Mouse (Mus musculus) heart, embryonic 14.5 days (tissue): Measurements from ENCODE around the gene Klf15. TPM values are rescaled to one million over a fixed set of nuclear protein-coding genes. Genes with fewer than 3 reads are reported as not detected.

Experiments
- ATAC-seq: fragments of 200-750 bp; cut with Nextera tagmentation; 2 replicates; pipeline ENCODE4 v1.8.0; 2017; ENCODE audit warnings: low read depth, moderate TSS enrichment; ENCODE audit not compliant: insufficient number of reproducible peaks, insufficient read depth, low FRiP score
- H3K27ac ChIP-seq, 2 experiments: fragments of 200-500 bp in 1 of 2; fragments of 300-500 bp in 1 of 2; sonication (generic) in 1 of 2; replicated peaks in 1 of 2; 2 replicates each; pipeline ENCODE4 v1.5.1; 2012 to 2014; ENCODE audit warnings: low read depth in 2 of 2, low read length in 2 of 2, control low read depth in 1 of 2, mild to moderate bottlenecking in 1 of 2, mixed read lengths in 1 of 2; ENCODE audit not compliant: control insufficient read depth in 1 of 2, insufficient read depth in 1 of 2
- H3K27me3 ChIP-seq: fragments of 300-500 bp; sonication (generic); 2 replicates; pipeline ENCODE4 v1.6.1; 2014; ENCODE audit warnings: mild to moderate bottlenecking, low read length, control low read depth; ENCODE audit not compliant: control insufficient read depth, insufficient read depth
- H3K36me3 ChIP-seq: fragments of 300-500 bp; sonication (generic); 2 replicates; pipeline ENCODE4 v1.6.1; 2014; ENCODE audit warnings: mild to moderate bottlenecking, control low read depth, low read length, mixed read lengths; ENCODE audit not compliant: control insufficient read depth, insufficient read depth
- H3K4me1 ChIP-seq, 2 experiments: fragments of 200-500 bp in 1 of 2; fragments of 300-500 bp in 1 of 2; sonication (generic) in 1 of 2; 2 replicates each; pipeline ENCODE4 v1.6.1; 2012 to 2014; ENCODE audit warnings: low read length in 2 of 2, control low read depth in 1 of 2, mixed read lengths in 1 of 2; ENCODE audit not compliant: control insufficient read depth in 2 of 2, insufficient read depth in 2 of 2
- H3K4me2 ChIP-seq: fragments of 300-500 bp; sonication (generic); 2 replicates; pipeline ENCODE4 v1.6.1; 2014; ENCODE audit warnings: mild to moderate bottlenecking, low read length
- H3K4me3 ChIP-seq, 2 experiments: fragments of 200-500 bp in 1 of 2; fragments of 300-500 bp in 1 of 2; sonication (generic) in 1 of 2; 2 replicates each; pipeline ENCODE4 v1.5.1; 2012 to 2014; ENCODE audit warnings: low read length in 2 of 2, mild to moderate bottlenecking in 2 of 2, control low read depth in 1 of 2, low read depth in 1 of 2, moderate library complexity in 1 of 2; ENCODE audit not compliant: control insufficient read depth in 1 of 2, insufficient read depth in 1 of 2
- H3K9ac ChIP-seq: fragments of 300-500 bp; sonication (generic); 2 replicates; pipeline ENCODE4 v1.6.1; 2014; ENCODE audit warnings: mild to moderate bottlenecking, low read length
- H3K9me3 ChIP-seq: fragments of 300-500 bp; sonication (generic); 2 replicates; pipeline ENCODE4 v1.6.1; 2016; ENCODE audit warnings: low read length, control low read depth; ENCODE audit not compliant: control insufficient read depth
- WGBS: fragments of 180-500 bp; shearing (Covaris S2); extraction: QIAGEN DNeasy Blood & Tissue Kit; methylation state at CpG from one replicate; pipeline ENCODE4 v1.1.7; 2014; 5-methylcytosine and 5-hydroxymethylcytosine counted together
- polyA plus RNA-seq: library from polyadenylated mRNA; unstranded; fragments of >200 nt; fragmentation: Nextera tagmentation; extraction: Ambion mirVana; gene quantifications from 2 replicates; pipeline ENCODE4 v1.2.1, GENCODE M21; 2014

The Klf15 gene
- polyA plus RNA-seq, 1 experiment from 2014 or later = 13.1 TPM

DNA sequence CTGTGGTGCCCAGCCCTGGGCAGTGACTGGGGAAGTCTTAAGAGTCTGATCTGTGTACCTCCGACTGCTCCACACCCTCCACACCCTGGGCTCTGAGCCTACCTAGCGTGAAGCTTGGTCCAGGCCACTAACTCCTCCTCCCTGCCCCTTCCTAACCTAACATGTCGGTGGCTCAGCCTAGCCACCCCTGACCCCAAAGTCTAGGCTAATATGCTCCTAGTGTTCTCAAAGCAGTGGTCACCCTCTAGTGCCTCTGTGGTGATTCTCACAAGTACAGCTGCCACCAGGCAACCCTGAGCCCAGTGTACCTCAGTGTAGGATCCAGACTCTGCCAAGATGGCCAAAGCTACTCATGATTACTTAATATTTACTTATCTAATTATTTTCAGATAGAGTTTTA is 27.7 kb upstream of the Klf15 start:
- 74% methylated on average over 3 of the region's 3 CpGs for WGBS

GRCm38 (mm10) chr6:90435195-90435618 is 27.2 kb upstream of the Klf15 start:
- H3K9me3 ChIP-seq = 0 out of 2 replicates have a peak, but pooled peaks cover 4% of the 10 kb centered on the region
- ATAC-seq = no peak
- no peak overlapping the region for H3K27ac ChIP-seq
- WGBS = 20% methylated on average over 11 of the region's 11 CpGs
- H3K36me3 ChIP-seq = no peaks in the 10 kb centered on the region
- H3K4me2 ChIP-seq = no peak overlapping the region
- no peak overlapping the region for H3K9ac ChIP-seq
- no peaks in the 10 kb centered on the region for H3K4me1 ChIP-seq
- H3K4me3 ChIP-seq = no peak overlapping the region
- no peaks in the 10 kb centered on the region for H3K27me3 ChIP-seq

More for the DNA sequence above, 27.7 kb upstream of the Klf15 start:
- Histone ChIP-seq H3K27ac (no peak overlapping the region), H3K27me3 (no peaks in the 10 kb centered on the region), H3K36me3 (no peaks in the 10 kb centered on the region), H3K4me3 (no peak overlapping the region), H3K4me2 (no peak overlapping the region), H3K9ac (no peak overlapping the region), H3K4me1 (no peaks in the 10 kb centered on the region), H3K9me3 (0 out of 2 replicates have a peak, but pooled peaks cover 4% of the 10 kb centered on the region)
- no peak for ATAC-seq

DNA sequence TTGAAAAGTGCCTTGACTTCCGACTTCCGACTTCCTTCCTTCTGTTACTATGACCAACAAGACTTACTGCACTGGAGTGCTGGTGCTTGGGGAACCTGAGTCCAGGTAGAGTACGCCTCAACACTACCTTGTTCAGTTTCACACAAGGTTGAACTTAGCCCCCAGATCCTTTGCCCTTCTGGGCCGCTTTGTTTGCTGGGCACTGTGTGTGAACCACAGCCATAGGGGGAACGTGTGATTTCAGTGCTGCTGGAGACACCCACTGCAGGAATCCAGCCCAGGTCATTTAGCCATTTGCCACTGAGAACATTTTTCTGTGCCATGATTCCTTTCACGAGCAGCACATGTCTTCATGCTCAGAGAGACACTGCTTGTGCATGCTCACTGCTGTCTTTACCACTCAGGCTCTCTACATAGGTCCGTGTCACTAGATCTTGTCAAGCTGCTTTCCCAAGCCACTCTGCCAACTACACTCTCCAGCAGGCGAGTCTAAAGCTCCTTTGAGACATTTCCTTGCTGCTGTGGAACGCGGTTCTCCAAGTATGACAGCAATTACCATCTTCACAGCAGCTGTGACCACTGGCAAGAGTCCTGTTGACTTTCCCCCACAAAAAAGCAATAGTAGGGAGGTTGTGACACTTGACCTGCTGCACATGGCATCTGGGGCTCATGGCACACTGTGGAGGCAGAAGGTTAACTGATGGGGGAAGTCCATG is 26.0 kb upstream of the Klf15 start:
- Histone ChIP-seq H3K9me3 (0 out of 2 replicates have a peak, but pooled peaks cover 4% of the 10 kb centered on the region), H3K36me3 (no peaks in the 10 kb centered on the region), H3K9ac (no peak overlapping the region), H3K27ac (no peak overlapping the region), H3K4me2 (no peak overlapping the region), H3K27me3 (no peaks in the 10 kb centered on the region), H3K4me3 (no peak overlapping the region), H3K4me1 (no peaks in the 10 kb centered on the region)
- WGBS = 75% methylated on average over 10 of the region's 10 CpGs
- ATAC-seq = no peak

GRCm38 (mm10) chr6:90437041-90437440 is 25.3 kb upstream of the Klf15 start:
- WGBS = 69% methylated on average over 3 of the region's 3 CpGs
- no peak for ATAC-seq
- H3K9ac ChIP-seq = no peak overlapping the region
- no peak overlapping the region for H3K27ac ChIP-seq
- no peak overlapping the region for H3K4me3 ChIP-seq
- 0 out of 2 replicates have a peak, but pooled peaks cover 4% of the 10 kb centered on the region for H3K9me3 ChIP-seq
- H3K4me2 ChIP-seq = no peak overlapping the region
- no peaks in the 10 kb centered on the region for H3K27me3 ChIP-seq
- no peaks in the 10 kb centered on the region for H3K36me3 ChIP-seq
- H3K4me1 ChIP-seq = no peaks in the 10 kb centered on the region

GRCm38 (mm10) chr6:90446883-90447282 is 15.5 kb upstream of the Klf15 start:
- peak; percentile 31; the same call in 1 of the 2 replicates for ATAC-seq
- H3K4me1 ChIP-seq = no peaks in the 10 kb centered on the region
- H3K4me2 ChIP-seq = no peak overlapping the region
- H3K9me3 ChIP-seq = no peaks in the 10 kb centered on the region
- H3K9ac ChIP-seq = no peak overlapping the region
- H3K4me3 ChIP-seq = no peak overlapping the region
- H3K27me3 ChIP-seq = no peaks in the 10 kb centered on the region
- 40% methylated on average over 4 of the region's 4 CpGs for WGBS
- no peak overlapping the region for H3K27ac ChIP-seq
- no peaks in the 10 kb centered on the region for H3K36me3 ChIP-seq

DNA sequence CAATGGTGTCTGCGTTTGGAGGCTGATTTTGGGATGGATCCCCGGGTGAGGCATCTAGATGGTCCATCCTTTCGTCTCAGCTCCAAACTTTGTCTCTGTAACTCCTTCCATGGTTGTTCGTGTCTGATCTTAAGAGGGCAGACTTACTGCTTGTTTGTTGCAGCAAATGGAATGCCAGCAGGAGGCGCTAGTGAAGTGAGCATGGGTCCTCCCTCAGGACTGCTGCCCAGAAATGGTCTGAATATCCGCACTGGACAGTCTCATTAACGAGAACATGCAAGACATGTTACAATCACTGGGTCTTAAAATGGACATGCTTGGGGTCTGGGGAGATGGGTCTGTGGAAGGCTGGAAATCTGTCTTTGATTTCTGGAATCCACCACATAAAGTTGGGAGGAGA is 12.2 kb upstream of the Klf15 start:
- Histone ChIP-seq H3K27ac (no peak overlapping the region), H3K4me3 (no peak overlapping the region), H3K4me2 (no peak overlapping the region), H3K36me3 (no peaks in the 10 kb centered on the region), H3K4me1 (no peaks in the 10 kb centered on the region), H3K9ac (no peak overlapping the region), H3K9me3 (no peaks in the 10 kb centered on the region), H3K27me3 (no peaks in the 10 kb centered on the region)
- WGBS = 20% methylated on average over 7 of the region's 7 CpGs
- no peak for ATAC-seq

DNA sequence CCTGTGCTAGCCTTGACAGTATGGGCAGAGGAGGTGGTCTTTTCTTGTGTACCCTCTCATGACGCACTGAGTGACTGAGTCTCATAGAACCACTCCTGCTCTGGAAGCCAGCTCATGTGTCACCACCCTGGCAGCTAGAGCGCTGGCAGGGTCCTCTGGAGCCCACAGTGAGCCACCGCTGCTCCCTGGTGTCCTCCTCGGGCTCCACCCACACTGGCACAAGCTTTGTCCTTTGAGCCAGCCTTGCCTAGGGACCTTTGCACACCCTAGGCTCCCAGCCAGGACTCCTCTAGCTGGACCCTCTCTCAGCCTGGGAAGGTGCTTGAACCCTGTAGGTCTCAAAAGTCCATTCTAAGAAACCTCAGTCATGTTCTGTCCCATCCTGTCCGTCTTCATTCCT is 11.7 kb upstream of the Klf15 start:
- H3K27ac ChIP-seq = no peak overlapping the region
- H3K9me3 ChIP-seq = no peaks in the 10 kb centered on the region
- 58% methylated on average over 5 of the region's 5 CpGs for WGBS
- no peak overlapping the region for H3K4me3 ChIP-seq
- 0 out of 2 replicates have a peak, but pooled peaks have one; percentile 22 for ATAC-seq
- H3K9ac ChIP-seq = no peak overlapping the region
- no peak overlapping the region for H3K4me2 ChIP-seq
- no peaks in the 10 kb centered on the region for H3K4me1 ChIP-seq
- no peaks in the 10 kb centered on the region for H3K36me3 ChIP-seq
- H3K27me3 ChIP-seq = no peaks in the 10 kb centered on the region

- no peak overlapping the region for H3K4me2 ChIP-seq
- WGBS = 84% methylated on average over 5 of the region's 5 CpGs
- H3K27me3 ChIP-seq = no peaks in the 10 kb centered on the region
- H3K27ac ChIP-seq = no peak overlapping the region
- H3K36me3 ChIP-seq = no peaks in the 10 kb centered on the region
- no peak for ATAC-seq
- no peak overlapping the region for H3K9ac ChIP-seq
- no peaks in the 10 kb centered on the region for H3K9me3 ChIP-seq
- H3K4me3 ChIP-seq = no peak overlapping the region
- H3K4me1 ChIP-seq = no peaks in the 10 kb centered on the region
These were observed 10.9 kb upstream of the Klf15 start for GRCm38 (mm10) chr6:90451512-90451911.
